Mouse (Mus musculus) forebrain, postnatal 0 days (tissue): ENCODE results near the gene Nxph1. TPM values are rescaled to one million over a fixed set of nuclear protein-coding genes. Genes with fewer than 3 reads are reported as not detected.

Source experiments
- ATAC-seq: fragments of 200-750 bp; cut with Nextera tagmentation; 2 replicates; pipeline ENCODE4 v1.8.0; 2017; ENCODE audit warnings: mild to moderate bottlenecking, moderate library complexity
- DNase-seq: peaks from one replicate; pipeline ENCODE4 v3.0.0-alpha.2; 2015
- H3K27ac ChIP-seq: fragments of 300-500 bp; sonication (generic); 2 replicates; pipeline ENCODE4 v1.5.1; 2014; ENCODE audit warnings: low read depth, mild to moderate bottlenecking, antibody characterized with exemption, low read length, moderate library complexity, mixed read lengths
- H3K27me3 ChIP-seq: fragments of 300-500 bp; sonication (generic); 2 replicates; pipeline ENCODE4 v1.6.1; 2014; ENCODE audit warnings: mild to moderate bottlenecking, low read length, mixed read lengths; ENCODE audit not compliant: insufficient read depth
- H3K36me3 ChIP-seq: fragments of 300-500 bp; sonication (generic); 2 replicates; pipeline ENCODE4 v1.6.1; 2014; ENCODE audit warnings: mild to moderate bottlenecking, moderate library complexity; ENCODE audit not compliant: insufficient read depth
- H3K4me1 ChIP-seq: fragments of 300-500 bp; sonication (generic); 2 replicates; pipeline ENCODE4 v1.6.1; 2014; ENCODE audit warnings: antibody characterized with exemption; ENCODE audit not compliant: insufficient read depth
- H3K4me2 ChIP-seq: fragments of 300-500 bp; sonication (generic); 2 replicates; pipeline ENCODE4 v1.6.1; 2014; ENCODE audit warnings: low read depth, mild to moderate bottlenecking, moderate library complexity
- H3K4me3 ChIP-seq: fragments of 300-500 bp; sonication (generic); 2 replicates; pipeline ENCODE4 v1.5.1; 2014; ENCODE audit warnings: low read depth, low read length, mixed read lengths
- H3K9ac ChIP-seq: fragments of 300-500 bp; sonication (generic); 2 replicates; pipeline ENCODE4 v1.6.1; 2014; ENCODE audit warnings: mild to moderate bottlenecking
- H3K9me3 ChIP-seq: fragments of 300-500 bp; sonication (generic); 2 replicates; pipeline ENCODE4 v1.6.1; 2016; ENCODE audit warnings: low read length
- CTCF ChIP-seq: sonication (generic); IDR thresholded peaks from 2 replicates; pipeline ENCODE4 v1.5.1; 2016; ENCODE audit warnings: antibody characterized with exemption, control low read depth, low read depth
- WGBS: fragments of 180-500 bp; shearing (Covaris S2); extraction: QIAGEN DNeasy Blood & Tissue Kit; methylation state at CpG from one replicate; pipeline ENCODE4 v1.1.7; 2014; 5-methylcytosine and 5-hydroxymethylcytosine counted together
- polyA plus RNA-seq: library from polyadenylated mRNA; unstranded; fragments of >200 nt; fragmentation: Nextera tagmentation; extraction: Ambion mirVana; gene quantifications from 2 replicates; pipeline ENCODE4 v1.2.1, GENCODE M21; 2015
- total RNA-seq: library from RNA; depleted of rRNA; stranded (reverse); fragments of >200 nt; gene quantifications from 2 replicates; pipeline ENCODE4 v1.2.3, GENCODE M21; 2014

The Nxph1 gene
- total and polyA plus RNA-seq, 2 experiments from 2014 or later = 59.5 to 78.8 TPM

DNA sequence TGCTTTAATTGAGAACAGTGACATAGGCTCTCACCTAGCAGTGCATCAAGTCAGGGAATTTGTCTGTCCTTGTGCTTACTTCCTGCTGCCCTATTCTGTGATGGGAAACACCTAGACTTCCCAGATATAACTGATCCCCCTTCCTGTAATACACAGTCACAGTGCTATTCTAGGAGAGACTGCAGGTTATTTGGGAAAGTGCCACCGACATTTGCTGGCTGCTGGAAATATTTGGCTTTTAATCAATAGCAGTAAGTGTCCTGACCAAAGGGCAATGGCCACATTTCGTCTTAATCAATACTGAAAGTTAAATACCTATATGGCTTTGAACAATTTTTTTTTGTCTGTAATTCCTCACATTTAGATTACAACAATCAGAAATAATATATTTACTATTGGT, 170.9 kb downstream of the Nxph1 start:
- H3K27ac ChIP-seq = no peak overlapping the region
- H3K27me3 ChIP-seq = no peaks in the 10 kb centered on the region
- H3K4me1 ChIP-seq = no peaks in the 10 kb centered on the region
- DNase-seq = no peak
- no peak for TF ChIP-seq CTCF
- H3K36me3 ChIP-seq = no peaks in the 10 kb centered on the region
- no peak for ATAC-seq
- no peak overlapping the region for H3K4me2 ChIP-seq
- H3K9ac ChIP-seq = no peak overlapping the region
- no peaks in the 10 kb centered on the region for H3K9me3 ChIP-seq
- H3K4me3 ChIP-seq = no peak overlapping the region
- 86% methylated on average over 2 of the region's 2 CpGs for WGBS

DNA sequence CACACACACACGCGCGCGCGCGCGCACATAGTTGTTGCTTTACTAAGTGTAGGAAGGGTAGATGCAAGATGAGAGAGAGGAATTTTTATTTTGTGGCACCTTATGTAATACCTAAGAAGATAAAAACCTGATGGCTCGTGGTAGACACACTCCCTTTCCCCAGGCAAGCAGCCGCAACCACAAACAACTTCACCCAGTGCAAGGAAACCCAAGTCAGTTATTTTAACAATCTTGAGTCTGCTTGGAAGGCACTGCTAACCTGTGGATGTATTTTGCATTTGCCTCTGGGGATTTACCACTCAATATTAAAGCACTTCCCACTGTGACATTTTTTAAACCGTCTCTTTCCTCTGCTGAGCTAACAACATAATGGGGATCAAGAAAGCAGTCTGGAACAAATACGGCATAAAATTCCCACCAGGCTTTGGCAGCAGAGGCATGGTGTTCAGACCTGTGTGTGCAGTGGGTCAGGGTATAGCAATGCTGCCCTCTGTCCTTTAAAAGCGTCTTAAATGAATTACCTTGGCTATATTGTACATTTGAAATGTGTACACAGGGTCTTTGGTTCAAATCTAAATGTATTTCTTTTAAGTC, 176.2 kb downstream of the Nxph1 start:
- 77% methylated on average over 12 of the region's 12 CpGs for WGBS
- no peaks in the 10 kb centered on the region for H3K9me3 ChIP-seq
- no peak overlapping the region for H3K27ac ChIP-seq
- no peaks in the 10 kb centered on the region for H3K36me3 ChIP-seq
- no peak overlapping the region for H3K4me3 ChIP-seq
- no peak for ATAC-seq
- no peaks in the 10 kb centered on the region for H3K4me1 ChIP-seq
- no peak overlapping the region for H3K9ac ChIP-seq
- H3K27me3 ChIP-seq = no peaks in the 10 kb centered on the region
- no peak for TF ChIP-seq CTCF
- DNase-seq = no peak
- H3K4me2 ChIP-seq = no peak overlapping the region

DNA sequence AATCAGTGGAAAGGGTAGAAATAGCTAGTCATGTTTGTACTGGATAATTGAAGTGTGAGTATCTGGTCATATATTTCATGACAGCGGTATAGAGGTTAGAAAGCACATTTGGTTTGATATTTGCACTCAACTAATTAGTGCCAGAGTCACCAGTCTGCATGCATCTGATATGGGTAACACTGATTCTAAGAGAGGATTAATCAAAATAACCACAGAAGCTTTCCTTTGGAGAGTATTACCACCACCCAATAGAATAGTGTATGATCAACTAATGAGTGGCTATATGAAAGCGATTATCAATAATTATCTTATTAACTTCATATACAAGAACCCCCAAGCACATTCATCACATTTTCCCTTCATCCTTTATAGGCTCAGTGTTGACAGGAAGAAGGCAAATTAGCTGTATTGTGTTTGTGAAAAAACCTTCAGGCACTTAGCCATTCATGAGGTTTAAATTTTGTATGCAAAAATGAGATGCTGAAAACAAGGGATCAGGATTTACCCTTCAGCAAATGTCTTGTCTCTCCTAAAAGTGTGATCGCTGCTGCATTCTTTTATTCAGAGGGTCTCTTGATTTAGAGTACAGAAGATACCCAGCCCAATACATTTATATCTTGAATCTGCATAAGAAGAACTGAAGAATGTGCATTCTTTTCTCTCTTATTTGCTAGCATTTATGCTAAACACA, 185.5 kb downstream of the Nxph1 start:
- WGBS = 50% methylated on average over 3 of the region's 3 CpGs
- ATAC-seq (no peak), DNase-seq (no peak)
- H3K36me3 ChIP-seq = no peaks in the 10 kb centered on the region
- no peaks in the 10 kb centered on the region for H3K27me3 ChIP-seq
- no peak overlapping the region for H3K4me3 ChIP-seq
- no peak overlapping the region for H3K27ac ChIP-seq
- no peak for TF ChIP-seq CTCF
- no peaks in the 10 kb centered on the region for H3K4me1 ChIP-seq
- no peak overlapping the region for H3K4me2 ChIP-seq
- H3K9ac ChIP-seq = no peak overlapping the region
- no peaks in the 10 kb centered on the region for H3K9me3 ChIP-seq

DNA sequence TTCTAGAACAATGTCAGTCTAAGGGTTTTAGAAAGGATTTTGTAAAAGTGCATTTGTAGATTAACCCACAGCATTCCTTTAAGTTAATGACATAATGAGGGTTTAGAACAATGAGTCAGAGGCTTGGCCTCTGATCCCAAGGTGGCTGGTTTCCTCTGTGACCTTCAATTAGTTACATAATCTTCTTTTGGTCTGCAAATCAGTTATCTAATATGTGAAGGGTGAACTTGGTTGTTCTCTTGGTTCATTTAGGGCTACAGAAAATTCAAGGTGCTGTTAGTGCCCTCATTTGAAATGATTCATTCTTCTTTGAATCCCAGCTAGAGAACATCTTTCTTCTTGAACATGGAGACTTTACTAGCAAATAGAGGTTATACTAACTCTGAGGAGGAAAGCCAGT, 199.7 kb downstream of the Nxph1 start:
- Histone ChIP-seq H3K4me3 (no peak overlapping the region), H3K27ac (no peak overlapping the region), H3K4me1 (no peaks in the 10 kb centered on the region), H3K9ac (no peak overlapping the region), H3K36me3 (no peaks in the 10 kb centered on the region), H3K27me3 (no peaks in the 10 kb centered on the region), H3K4me2 (no peak overlapping the region), H3K9me3 (no peaks in the 10 kb centered on the region)
- ATAC-seq (no peak), DNase-seq (no peak)
- TF ChIP-seq CTCF = no peak

DNA sequence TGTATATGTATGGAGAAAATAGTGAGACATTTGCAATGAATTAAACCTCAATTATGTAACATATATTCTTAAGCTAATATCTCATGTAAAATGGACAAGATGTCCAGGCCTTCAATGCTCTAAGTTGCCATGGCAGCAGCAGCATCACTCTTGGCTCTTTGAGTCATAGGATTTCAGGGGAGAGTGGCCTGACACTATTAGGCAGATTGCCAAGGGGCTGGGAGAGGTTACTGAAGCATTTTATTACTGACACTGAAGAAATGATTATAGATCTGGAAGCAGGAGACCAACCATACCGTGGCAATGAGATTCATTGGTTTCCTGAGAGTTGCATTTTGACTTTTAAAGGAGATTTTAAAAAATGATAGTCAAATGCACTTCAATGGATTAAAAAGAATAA, 201.6 kb downstream of the Nxph1 start:
- WGBS = 34% methylated on average over 1 of the region's 1 CpGs
- TF ChIP-seq CTCF = no peak
- DNase-seq = no peak
- Histone ChIP-seq H3K27me3 (no peaks in the 10 kb centered on the region), H3K4me3 (no peak overlapping the region), H3K9me3 (no peaks in the 10 kb centered on the region), H3K9ac (no peak overlapping the region), H3K4me1 (no peaks in the 10 kb centered on the region), H3K36me3 (no peaks in the 10 kb centered on the region), H3K27ac (no peak overlapping the region), H3K4me2 (no peak overlapping the region)
- no peak for ATAC-seq

DNA sequence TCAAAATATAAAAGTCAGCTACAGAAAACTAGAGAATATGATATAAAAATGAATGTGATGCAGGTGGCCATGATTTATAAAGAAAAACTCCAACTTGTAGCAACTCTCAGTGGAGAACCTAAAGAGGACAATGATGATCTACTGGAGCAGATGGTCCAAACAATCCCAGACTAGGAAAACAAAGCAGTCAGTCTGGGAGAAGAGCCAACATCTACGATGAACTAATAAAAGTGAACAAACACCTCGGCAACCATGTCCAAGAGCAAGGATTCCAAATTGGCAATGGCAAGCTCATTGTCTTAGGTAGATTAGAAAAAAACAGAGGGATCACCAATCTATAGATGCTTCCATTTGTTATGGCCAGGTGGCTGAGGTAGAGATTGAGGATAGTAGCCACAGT, 211.0 kb downstream of the Nxph1 start:
- no peak overlapping the region for H3K4me3 ChIP-seq
- no peak for ATAC-seq
- H3K9me3 ChIP-seq = no peaks in the 10 kb centered on the region
- no peak overlapping the region for H3K27ac ChIP-seq
- DNase-seq = no peak
- no peaks in the 10 kb centered on the region for H3K36me3 ChIP-seq
- no peaks in the 10 kb centered on the region for H3K27me3 ChIP-seq
- no peaks in the 10 kb centered on the region for H3K4me1 ChIP-seq
- WGBS = 33% methylated on average over 2 of the region's 2 CpGs
- no peak for TF ChIP-seq CTCF
- no peak overlapping the region for H3K4me2 ChIP-seq
- no peak overlapping the region for H3K9ac ChIP-seq

DNA sequence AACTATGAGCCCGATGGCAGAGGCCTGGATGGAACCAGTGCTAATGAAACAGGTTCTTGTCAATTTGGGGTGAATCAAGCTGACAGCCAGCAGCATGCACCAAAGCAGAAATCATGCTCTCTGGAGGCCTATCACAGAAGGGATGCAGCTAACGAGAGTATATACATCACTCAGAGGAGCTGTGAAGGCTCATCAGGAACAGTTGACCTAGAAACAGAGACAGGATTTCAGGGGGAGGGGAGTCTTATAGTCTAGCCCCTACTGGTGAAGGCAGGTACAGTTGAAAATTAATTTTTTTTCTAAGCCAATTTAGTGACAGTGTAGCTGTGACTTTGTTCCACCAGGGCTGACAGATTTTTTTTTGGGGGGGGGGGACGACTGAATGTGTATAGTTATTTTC, 234.2 kb downstream of the Nxph1 start:
- DNase-seq = no peak
- H3K27me3 ChIP-seq = no peaks in the 10 kb centered on the region
- no peak overlapping the region for H3K27ac ChIP-seq
- H3K4me1 ChIP-seq = no peaks in the 10 kb centered on the region
- no peak for ATAC-seq
- no peak for TF ChIP-seq CTCF
- H3K9me3 ChIP-seq = no peaks in the 10 kb centered on the region
- no peak overlapping the region for H3K4me3 ChIP-seq
- H3K9ac ChIP-seq = no peak overlapping the region
- 44% methylated on average over 3 of the region's 3 CpGs for WGBS
- H3K36me3 ChIP-seq = no peaks in the 10 kb centered on the region
- H3K4me2 ChIP-seq = no peak overlapping the region
